Mouse (Mus musculus): ENCODE data around the gene Cct7.
"Not testable (repeated sequence)": the region's sequence is repeated elsewhere in the genome, so short reads cannot be mapped to it uniquely, and the experiment has no call there.

Cct7 gene

DNA sequence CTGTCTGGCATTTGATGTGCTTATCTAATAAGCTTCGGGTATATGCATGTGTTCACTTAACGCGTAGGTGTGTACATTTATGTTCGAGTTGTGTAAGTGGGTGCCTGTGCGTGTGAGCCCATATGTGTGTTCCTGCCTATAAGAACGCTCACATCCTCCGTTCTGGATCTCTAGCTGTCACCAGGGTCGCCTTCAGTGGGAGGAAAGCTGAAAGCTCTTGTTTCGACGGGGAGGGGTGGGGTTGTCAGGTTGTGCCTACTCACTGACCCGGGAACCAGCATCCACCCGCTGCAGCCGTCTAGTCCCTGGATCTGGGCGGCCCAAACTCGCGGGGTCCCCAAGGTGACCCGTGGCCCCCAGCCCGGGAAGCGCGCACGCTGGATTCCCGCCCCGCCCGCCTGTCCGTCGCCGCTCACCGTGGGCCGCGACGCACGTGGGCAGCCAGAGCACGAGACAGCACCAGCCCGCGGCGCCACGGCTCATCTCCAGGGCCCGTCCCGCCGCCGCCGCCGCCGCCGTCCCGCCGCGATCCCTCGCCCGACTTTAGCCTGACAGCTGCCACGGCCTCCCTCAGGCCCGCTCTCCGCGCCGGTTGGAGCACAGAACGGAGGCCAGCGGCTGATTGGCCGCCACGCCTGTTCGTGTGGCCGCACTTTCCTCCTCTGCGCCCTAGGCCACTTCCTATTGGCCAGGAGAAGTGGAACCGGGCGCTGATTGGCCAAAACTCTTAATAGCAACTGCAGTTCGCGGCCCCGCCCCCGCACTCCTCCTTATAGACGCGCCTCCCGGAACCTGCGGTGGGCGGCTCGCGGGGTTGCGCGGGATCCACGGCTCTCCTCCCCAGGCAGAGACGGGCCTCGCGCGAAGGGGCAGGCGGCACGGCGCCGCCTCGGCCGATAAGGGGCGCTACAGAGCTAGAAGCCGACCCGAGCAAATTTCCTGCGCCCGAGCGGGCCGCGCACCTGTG is at the start of gene Cct7:
Gene Cct7, plus strand, starts transcription at position 818 of the 967 bp plus-strand sequence.
- peak; percentile 99 for DNase-seq (ENCODE audit: low spot score in 2 of 2)

DNA sequence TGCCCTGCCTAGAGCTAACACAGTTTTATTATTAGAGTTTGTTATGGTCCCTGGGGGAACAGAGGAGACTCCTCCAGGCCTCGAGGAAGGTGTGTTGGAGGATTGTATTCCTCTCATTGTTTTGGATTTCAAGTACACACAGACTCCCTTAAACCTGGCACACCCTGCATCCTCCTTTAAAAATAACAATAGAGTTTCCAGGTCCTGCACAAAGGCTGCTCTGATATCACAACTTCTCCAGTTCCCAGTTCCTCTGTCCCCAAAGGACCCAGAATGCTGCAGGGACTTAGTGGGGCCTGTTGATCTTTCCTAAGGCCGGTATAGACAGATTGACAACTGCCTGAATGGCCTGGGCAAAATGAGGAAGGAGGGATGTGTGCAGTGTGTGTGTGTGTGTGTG is 48.7 kb upstream of the Cct7 start:
- peak; percentile 68 to 85 for DNase-seq (ENCODE audit: low spot score in 2 of 2)

DNA sequence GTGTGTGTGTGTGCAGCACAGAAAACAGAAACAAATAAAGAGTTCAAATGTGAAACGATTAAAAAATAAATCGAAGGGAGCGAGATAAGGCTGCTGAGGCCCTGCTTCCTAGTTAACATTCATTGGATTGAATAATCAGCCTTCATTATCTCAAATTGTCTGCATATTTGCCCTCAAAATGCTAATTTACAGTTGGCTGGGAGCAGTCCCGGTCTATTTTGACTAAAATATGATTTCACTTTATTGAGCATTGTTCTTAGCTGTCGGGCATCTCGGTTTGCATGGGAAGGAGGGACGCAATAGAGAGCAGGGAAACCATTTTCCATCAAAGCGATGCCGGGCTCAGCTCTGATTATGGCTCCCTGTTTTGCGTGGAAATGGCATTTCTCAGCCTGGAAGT is 48.3 kb upstream of the Cct7 start:
- DNase-seq (ENCODE audit: low spot score in 2 of 2), result no peak

DNA sequence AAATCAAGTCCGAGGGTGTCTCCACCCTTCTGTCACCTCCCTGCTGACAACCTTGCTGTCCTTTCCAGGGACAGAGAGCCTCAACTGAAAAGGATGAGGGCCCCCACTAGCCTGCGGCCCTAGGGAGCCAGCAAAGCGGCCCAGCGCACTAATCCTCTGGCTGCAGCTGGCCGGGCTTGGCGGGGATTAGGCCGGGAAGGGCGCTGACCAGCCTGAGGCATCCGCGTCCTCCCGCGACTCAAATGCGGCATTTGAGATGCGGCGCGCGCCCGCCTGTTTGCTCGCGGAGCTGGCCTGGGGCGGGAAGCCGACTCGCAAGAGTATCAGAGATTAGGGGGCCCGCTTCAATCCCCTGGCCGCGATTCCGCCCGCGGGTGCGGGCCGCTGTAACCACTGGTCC is 42.3 kb upstream of the Cct7 start:
- DNase-seq (ENCODE audit: low spot score in 2 of 2), result no peak

DNA sequence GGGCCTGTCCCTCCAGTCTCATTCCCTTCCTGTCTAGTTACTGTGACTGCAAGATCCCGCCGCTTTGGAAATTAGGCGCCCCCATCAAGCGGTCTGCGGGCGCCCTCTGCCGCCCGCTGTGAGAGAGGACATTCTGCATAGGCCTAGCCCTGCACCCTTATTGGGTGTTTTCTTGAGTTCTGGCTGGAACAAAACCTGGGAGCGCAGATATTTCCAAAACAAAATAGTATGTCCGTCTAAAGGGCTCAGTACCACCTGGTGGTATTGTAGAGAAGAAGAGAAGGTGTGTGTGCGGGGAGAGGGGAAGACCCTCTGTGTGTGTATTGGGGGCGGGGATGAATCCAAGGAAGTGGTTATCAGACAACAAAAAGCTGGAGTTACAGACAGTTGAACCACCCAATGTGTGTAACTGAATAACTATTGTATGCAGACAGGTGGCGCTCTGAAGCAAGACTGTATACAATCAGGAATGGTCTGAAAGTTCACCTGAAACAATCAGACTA is 40.5 kb upstream of the Cct7 start:
- DNase-seq (ENCODE audit: low spot score in 2 of 2), result peak; percentile 41 to 50

DNA sequence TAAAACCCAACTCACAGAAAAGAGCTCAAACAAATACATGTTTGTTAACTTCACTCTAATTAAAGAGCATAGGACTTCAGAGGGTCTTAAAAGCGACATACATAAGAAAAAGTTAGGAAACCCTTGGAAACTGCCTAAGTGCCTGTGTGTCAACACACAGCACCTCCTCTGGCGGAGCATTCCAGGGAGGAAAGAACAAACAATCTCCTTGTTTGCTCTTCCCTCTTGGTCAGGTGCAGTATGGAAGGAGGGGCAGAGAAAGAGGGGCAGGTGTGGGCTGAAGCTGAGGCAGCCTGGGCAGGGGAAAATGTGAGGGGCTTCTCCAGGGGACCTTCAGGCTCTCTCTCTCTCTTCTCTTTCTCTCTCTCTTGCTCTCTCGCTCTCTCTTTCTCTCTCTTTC is 35.5 kb upstream of the Cct7 start:
- no peak for DNase-seq (ENCODE audit: low spot score in 2 of 2)

DNA sequence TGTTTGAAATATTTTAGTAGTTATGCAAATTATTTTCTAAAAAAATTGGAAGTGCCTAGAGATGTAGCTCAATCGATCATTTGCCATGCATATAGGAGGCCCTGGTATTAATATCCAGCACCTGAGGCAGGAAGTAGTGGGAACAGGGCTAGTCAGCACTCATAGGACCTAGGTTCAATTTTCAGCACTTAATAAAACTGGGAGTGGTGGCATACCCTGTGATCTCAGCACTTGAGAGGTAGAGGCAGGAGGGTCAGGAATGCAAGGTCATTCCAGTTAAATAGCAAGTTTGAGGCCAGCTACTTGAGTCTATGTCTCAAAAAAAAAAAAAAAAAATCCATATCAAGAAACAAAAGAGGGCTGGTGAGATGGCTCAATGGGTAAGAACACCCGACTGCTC is 32.2 kb upstream of the Cct7 start:
- no peak for DNase-seq (ENCODE audit: low spot score in 2 of 2)

DNA sequence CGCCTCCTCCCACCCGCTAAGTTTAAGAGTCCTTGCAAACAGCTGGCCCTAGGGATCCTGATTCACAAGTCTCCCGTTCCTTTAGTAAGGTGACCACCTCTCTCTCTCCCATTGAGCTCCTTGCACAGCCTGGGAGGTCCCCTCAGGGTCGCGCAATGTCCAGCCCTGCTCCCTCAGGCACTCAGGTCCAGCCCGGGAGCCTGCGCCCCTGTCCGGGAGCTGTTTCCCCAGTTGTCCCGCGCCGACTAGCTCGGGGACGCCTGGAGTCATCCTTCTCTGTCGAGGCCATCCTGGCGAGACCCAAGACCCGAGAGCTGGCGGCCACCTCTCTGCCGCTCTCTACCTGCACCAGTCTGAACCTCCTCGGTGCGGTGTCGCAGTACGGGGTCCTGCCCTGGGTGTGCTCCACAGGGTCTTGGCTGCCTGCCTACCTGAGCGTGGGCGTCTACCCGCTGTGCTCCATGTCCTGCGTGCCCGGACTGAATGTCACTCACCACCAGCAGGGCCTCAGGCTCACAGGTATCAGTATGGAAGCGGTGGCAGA is 27.4 kb upstream of the Cct7 start, which contains the start of gene Noto:
Gene Noto, plus strand, starts transcription at position 51 of the 544 bp plus-strand sequence.
- DNase-seq (ENCODE audit: low spot score in 2 of 2), result no peak

DNA sequence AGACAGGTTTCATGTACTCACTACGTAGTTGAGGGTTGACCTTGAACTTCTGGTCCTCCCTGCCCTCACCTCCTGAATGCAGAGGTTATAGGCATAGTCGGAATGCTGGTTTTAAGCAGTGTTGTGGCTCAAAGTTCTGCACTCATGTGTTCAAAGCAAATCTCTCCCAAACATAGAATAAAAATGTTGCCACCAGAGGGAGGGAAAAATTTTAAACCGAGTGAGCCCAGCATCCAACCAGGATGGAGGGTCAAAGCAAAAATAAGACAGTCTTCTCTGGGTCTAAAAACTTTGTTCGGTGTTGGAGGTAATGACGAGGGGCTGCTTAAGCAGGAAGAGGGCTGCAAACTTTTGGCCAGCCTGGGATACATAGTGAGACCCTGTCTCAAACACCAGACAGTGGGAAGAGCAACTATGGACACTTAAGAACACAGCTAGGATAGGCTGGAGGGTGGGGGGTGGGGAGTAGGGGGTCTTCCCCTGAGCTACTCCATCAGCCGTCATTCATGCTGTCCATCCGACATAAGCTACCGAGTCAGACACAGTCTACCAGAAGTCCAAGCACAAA is 20.0 kb upstream of the Cct7 start:
- DNase-seq (ENCODE audit: low spot score in 2 of 2), result no peak

DNA sequence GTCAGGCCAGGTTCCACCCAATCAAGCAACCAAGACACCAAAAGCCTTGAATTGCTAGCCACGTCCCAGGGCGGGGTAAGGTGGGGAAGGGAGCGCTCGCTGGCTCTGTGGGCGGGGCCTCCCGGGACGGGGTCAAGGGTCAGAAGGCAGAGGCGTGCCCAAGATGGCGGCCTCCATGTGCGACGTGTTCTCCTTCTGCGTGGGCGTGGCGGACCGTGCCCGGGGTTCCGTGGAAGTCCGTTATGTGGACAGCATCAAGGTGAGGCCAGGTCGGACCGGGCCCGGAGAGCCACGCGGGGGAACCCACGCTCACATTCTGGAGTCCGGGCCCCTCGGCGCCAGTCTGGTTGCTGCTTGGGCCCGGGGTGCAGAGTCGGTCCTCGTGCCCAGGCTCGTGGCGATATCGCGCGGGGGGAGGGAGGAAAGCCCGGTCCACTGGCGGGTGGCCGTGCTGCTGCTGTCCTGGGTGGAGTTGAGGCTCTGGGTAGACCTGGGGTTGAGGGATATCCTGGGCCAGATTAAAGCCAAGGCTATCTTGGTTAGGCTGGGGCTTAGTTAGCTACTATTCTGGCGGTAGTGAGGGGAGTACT is 19.4 kb upstream of the Cct7 start, which contains the start of gene Smyd5:
Gene Smyd5, plus strand, starts transcription at position 148 of the 590 bp plus-strand sequence.
- peak; percentile 65 to 83 for DNase-seq (ENCODE audit: low spot score in 2 of 2)

DNA sequence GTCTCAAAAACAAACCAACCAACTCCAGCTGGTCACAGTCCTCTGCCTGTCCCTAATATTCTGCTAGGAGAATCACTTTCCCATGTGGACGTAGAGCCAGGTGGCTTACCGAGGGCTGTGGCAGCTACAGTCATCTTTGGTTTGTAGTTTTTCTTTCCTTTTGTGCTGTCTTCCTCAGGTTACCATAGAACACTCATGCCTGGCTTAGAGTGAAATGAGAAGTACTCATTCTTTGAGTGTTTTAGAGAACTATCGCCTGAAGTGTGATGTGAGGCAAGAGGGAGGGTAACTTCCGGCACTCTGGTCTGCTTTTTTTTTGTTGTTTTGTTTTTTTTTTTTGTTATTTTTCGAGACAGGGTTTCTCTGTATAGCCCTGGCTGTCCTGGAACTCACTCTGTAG is 17.4 kb upstream of the Cct7 start:
- no peak for DNase-seq (ENCODE audit: low spot score in 2 of 2)

DNA sequence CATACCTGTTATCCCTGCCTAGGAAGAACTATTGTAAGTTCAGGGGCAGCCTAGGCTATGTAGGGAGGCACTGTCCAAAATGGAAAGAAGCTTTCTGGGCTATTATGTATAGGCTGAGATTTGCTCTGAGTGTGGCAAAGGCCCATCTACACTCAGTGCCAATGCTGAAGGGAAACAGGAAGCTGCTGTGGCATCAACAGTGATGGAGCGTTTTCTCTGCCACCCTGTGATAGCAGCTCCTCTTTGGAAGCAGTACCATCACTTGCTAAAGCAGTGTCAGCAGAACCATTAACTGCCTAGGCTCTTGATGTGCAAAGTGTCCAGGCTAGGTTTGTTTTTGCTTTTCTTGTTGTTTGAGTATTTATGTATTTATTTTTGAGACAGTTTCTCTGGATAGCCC is 15.1 kb upstream of the Cct7 start:
- no peak for DNase-seq (ENCODE audit: low spot score in 2 of 2)

DNA sequence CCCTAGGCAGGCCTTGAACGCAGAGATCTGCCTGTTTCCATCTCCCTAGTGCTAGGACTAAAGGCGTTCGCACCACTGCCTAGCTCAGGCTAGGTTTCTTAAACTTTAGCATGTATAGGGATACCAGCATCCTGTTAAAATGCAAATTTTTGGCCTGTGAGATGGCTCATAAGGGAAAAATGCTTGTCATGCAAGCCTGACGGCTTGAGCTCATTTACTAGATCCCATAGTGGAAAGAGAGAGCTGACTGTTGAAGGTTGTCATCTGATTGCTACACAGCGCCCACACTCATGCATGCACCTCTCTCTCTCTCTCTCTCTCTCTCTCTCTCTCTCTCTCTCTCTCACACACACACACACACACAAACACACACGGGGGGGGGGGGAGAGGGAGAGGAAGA is 14.7 kb upstream of the Cct7 start:
- DNase-seq (ENCODE audit: low spot score in 2 of 2), result no peak

DNA sequence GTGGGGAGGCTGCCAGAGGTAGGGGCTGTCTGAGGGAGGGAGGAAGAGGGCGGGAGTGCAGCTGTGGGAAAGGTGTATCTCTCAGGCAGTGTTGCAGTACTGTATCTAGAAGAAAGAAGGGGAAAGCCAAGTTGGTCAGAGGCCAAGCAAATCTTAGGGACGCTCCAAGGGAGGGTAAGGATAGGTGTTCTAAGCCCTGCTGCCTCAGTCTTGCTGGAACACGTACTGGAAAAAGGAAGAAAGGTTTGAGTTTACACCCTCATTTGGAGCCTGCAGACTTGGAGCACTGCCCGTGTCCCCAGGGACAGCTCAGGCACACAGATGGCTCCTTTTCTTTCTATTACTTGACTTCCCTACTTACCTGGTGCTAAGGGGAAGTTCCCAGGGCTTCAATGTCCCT is 10.2 kb upstream of the Cct7 start:
- DNase-seq (ENCODE audit: low spot score in 2 of 2), result no peak

DNA sequence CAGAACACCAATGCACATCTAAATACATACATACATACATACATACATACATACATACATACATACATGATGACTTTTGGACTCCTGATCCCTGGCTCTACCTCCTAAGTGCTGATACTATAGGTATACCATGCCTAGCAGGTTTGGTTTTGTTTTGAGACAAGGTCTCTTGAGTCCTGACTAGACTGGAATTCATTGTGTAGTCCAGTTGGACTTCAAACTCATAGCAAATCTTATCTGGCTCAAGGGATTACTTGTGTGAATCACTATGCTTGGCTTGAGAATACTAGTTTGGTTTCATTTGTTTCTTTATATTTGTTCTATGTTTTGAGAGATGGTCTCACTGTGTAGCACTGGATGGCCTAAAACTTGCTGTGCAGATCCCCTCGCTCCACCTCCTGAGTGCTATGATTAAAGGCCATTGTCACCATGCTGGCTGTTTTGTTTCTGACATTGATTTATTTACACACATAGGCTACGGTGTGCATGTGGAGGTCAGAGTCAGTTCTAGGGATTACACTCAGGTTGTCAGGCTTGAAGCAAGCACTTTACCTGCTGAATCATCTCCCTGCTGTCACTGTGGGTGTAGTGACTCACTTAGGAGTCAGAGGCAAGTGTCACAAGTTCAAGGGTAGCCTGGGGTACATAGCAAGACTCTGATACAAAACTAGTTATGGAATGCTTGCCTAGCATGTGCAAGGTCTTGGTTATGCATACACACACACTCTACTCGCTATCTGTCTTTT is 7.7 kb upstream of the Cct7 start:
- DNase-seq (ENCODE audit: low spot score in 2 of 2), result no peak

DNA sequence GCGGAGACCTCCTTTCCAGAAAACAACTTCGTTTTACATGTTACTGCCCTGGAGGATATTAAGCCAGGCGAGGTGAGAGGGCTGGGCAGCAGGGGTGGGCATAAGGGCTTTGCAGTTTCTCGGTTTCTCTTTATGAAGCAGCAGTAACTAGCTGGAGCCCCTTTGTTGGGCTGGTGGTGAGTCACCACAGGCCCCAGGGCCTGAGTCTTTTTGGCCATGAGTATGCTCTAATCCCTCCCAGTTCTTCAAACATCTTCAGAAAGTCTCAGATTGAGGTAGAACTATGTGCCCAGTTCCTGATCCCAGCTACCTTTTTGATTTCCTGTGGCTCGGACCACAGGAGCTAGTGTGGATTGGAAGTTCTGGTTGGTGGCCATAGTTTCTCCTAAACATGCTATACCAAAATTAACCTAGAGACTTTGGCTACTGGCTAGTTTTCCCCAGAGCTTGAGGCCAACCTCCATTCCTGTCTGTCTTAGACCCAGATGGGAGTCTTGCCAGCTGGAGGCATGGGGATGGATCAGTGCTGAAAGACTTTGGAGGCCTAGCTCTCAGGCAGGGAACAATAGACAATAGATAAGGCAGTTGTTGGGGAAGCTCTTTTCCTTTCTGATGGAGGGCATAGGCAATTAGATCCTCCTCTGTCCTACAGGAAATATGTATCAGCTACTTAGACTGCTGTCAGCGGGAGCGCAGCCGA is 6.9 kb upstream of the Cct7 start:
- DNase-seq (ENCODE audit: low spot score in 2 of 2), result no peak

DNA sequence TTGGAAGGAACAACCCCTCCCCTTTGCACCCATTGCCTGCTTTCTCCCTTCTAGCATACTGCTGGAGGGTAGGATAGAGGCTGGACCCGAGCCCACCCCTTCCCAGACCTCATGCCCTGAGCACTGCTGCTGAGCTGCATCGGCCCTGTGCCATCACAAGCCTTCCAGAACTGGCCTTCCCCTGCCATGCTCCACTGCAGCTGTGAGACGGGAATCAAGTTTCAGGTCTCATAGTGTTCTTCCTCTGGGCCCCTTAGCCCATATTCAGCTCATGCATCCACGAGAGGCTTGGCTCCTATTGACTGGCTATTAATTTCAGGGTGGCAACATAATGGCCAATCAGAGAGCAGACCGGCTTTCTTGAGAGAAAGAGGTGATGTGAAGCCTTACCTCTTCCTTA is 6.0 kb upstream of the Cct7 start:
- DNase-seq (ENCODE audit: low spot score in 2 of 2), result no peak

DNA sequence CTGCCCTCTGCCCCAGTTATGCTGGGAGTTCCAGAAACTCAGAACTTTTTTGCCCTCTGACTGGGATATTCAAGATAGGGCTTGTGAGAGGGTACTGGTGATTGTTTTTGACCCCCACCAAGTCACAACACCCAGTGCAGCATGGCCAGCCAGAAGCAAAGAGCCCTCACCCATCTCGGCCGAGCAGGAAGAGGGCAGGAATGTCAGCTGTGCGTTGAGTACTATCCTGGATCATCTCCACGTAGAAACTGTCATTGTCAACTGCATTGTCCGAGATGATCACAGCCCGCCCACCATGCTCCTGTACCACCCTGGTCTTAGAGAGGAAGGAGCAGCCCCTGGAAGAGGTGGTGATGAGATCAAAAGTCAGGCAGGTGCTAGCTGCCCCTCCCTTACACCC is 4.0 kb upstream of the Cct7 start:
- no peak for DNase-seq (ENCODE audit: low spot score in 2 of 2)

DNA sequence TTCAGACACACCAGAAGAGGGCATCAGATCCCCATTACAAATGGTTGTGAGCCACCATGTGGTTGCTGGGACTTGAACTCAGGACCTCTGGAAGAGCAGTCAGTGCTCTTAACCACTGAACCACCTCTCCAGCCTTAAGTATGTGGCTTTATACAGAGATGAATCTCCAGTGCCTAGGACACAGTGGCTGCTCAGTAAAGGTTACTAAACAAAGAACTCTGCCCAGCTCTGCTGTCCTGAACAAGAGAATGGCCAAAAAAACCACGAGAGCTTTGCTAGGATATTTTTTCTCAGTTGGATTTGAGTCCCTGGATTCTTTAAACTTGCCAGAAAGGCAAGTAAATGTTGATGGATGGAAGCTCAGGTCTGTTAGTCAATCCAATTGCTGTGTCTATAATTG is 1.2 kb upstream of the Cct7 start:
- not testable (repeated sequence) for DNase-seq (ENCODE audit: low spot score in 2 of 2)

DNA sequence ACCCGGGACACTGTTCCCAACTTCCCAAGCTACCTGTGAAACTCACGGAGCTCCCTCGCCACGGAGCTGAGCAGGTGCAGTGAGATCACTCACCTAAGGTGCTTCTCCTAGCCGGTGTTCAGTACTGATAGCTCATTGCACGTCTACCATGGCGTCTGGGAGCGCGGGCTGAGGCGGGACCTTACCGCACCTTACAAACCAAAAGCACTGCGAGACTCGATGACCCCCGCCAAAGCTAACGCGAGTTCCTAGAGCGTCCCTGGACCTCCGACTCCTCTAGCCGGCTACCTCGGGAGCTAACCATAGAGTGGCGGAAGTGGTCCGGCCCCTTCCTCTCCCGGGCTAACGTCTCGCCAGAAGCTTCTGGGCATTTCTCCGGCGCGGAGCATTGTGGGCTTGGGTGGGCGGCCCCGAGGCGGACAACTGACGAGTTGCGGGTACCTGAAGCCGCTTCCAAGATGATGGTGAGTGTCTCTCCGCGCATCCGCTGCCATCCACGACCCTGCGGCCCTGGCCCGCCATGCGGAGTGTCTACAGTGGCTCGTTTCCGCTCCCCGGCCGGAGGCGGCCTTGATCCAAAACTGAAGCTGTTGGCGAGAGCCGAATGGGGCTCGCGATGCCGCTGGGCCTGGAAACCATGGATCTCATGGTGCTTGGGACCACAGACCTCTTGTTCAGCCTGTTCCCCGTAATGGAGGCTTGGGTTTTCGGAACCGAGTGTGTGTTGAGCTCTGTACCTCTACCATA is 523 bp downstream of the Cct7 start, which contains the start of gene Pradc1:
Gene Pradc1, minus strand, starts transcription at position 307 of the 747 bp plus-strand sequence.
- peak; percentile 98 to 99 for DNase-seq (ENCODE audit: low spot score in 2 of 2)

All from heart, adult 9 months (tissue).